Mouse (Mus musculus): ENCODE data around the gene Larp1.
A peak's percentile ranks its signal among the peaks of the same experiment; 100 is the strongest.

Larp1 gene

GRCm38 (mm10) chr11:58100006-58100405 is 91.1 kb downstream of the Larp1 start:
- DNase-seq (ENCODE audit: low spot score) = no peak

GRCm38 (mm10) chr11:58101194-58101720 is 92.4 kb downstream of the Larp1 start:
- no peak for DNase-seq (ENCODE audit: low spot score)

GRCm38 (mm10) chr11:58102146-58102545 is 93.3 kb downstream of the Larp1 start:
- no peak for DNase-seq (ENCODE audit: low spot score)

- no peak for DNase-seq (ENCODE audit: low spot score)
Observed at GRCm38 (mm10) chr11:58102581-58103343, 93.9 kb downstream of the Larp1 start.

- peak; percentile 9 for DNase-seq (ENCODE audit: low spot score)
Observed at GRCm38 (mm10) chr11:58103344-58103653, 94.4 kb downstream of the Larp1 start.

GRCm38 (mm10) chr11:58103697-58104306 is 94.9 kb downstream of the Larp1 start, which contains the start of gene Cnot8:
TSS of gene Cnot8 (plus strand) at chr11:58104153.
- peak; percentile 100 for DNase-seq (ENCODE audit: low spot score)

- DNase-seq (ENCODE audit: low spot score) = peak; percentile 54
Observed at GRCm38 (mm10) chr11:58104351-58104791, 95.5 kb downstream of the Larp1 start.

- DNase-seq (ENCODE audit: low spot score) = no peak
Observed at GRCm38 (mm10) chr11:58107009-58107408, 98.1 kb downstream of the Larp1 start.

- no peak for DNase-seq (ENCODE audit: low spot score)
Observed at GRCm38 (mm10) chr11:58107664-58108337, 98.9 kb downstream of the Larp1 start.
